Mouse (Mus musculus) frontal cortex, adult 2 months (tissue): ENCODE measurements around the gene Mydgf. TPM values are rescaled to one million over a fixed set of nuclear protein-coding genes. Genes with fewer than 3 reads are reported as not detected.
A peak's percentile ranks its signal among the peaks of the same experiment; 100 is the strongest.

Experiments
- DNase-seq, 2 experiments: peaks; one replicate each; pipeline ENCODE4 v3.0.0; 2022; ENCODE audit warnings: low spot score in 1 of 2; ENCODE audit errors: extremely low spot score in 1 of 2
- polyA plus RNA-seq: library from polyadenylated mRNA; depleted of rRNA; stranded (reverse); fragments of >200 nt; gene quantifications from 2 replicates; pipeline ENCODE4 v1.2.3, GENCODE M21; 2012

Mydgf gene
- polyA plus RNA-seq, 1 experiment: 43.1 TPM

- DNase-seq: no peak
Measured at GRCm38 (mm10) chr17:56194765-56195164, 11.0 kb upstream of the Mydgf start.

DNA sequence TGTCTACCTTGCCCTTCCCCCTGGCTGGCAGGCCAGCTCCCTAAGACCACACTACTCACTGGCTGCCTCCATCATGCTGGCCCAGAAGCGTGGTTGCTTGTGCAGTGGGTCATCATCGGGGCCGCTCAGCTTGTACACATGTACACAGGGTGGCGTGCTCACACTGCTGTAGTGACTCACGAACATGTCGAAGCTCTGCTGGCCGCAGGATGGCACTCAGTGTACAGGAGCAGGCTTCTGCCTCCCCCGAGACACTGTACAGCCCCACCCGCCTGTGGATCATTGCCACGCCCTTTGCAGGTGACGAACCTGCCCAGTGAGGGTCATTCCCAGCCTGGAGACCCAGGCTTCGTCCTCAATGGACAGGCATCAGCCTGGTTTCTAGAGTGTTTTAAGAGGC is 10.6 kb upstream of the Mydgf start:
- DNase-seq: no peak

GRCm38 (mm10) chr17:56191266-56191665 is 7.5 kb upstream of the Mydgf start:
- peak in 1 of 2 experiments; percentile 13 for DNase-seq

GRCm38 (mm10) chr17:56185281-56186141 is 1.8 kb upstream of the Mydgf start:
- DNase-seq: peak in 1 of 2 experiments; percentile 27

GRCm38 (mm10) chr17:56182975-56183657 is 604 bp downstream of the Mydgf start:
- DNase-seq: no peak

DNA sequence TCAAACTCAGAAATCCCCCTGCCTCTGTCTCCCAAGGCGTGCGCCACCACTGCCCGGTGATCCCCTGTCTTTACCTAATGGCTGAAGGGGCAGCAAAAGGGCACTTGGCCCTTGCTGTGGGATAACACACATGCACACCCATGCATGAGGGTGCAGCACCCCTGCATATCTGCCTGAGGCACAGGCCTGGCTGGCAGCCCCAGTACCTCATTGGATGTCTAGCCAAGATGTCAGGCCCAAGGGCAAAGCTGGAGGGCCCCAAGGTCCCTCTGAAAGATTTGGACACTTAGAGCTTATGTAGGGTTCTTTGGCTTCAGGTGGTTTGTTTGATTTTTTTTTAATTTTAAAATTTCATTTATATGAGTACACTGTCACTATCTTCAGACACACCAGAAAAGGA is 8.3 kb downstream of the Mydgf start:
- DNase-seq: no peak

- DNase-seq: no peak
Measured at GRCm38 (mm10) chr17:56173401-56174046, 10.2 kb downstream of the Mydgf start.

GRCm38 (mm10) chr17:56171881-56172280 is 11.8 kb downstream of the Mydgf start:
- DNase-seq: no peak

GRCm38 (mm10) chr17:56171456-56171855 is 12.3 kb downstream of the Mydgf start:
- no peak for DNase-seq

- no peak for DNase-seq
Measured at GRCm38 (mm10) chr17:56170636-56171035, 13.1 kb downstream of the Mydgf start.

DNA sequence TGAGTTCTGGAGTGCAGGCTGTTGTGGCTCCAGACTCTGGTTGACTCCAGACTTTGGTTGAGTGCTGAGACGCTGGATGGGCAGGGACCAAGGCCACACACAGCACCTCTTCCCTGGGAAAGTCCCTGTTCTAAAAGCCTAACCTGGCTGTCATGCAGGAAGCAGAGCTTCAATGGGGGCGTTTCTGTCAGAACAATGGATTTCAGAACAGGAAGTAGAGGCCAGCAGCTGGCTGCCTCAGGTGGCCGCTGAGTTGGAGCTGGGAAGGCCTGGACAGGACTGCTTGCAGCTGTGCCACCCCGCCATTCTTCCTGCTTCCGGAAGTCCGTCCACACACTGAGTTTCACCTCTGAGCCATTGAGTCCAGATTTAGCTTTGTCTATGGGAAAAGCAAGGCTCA is 13.9 kb downstream of the Mydgf start:
- no peak for DNase-seq

- DNase-seq: no peak
Measured at GRCm38 (mm10) chr17:56165671-56166070, 18.0 kb downstream of the Mydgf start.

- no peak for DNase-seq
Measured at GRCm38 (mm10) chr17:56164510-56164909, 19.2 kb downstream of the Mydgf start.

DNA sequence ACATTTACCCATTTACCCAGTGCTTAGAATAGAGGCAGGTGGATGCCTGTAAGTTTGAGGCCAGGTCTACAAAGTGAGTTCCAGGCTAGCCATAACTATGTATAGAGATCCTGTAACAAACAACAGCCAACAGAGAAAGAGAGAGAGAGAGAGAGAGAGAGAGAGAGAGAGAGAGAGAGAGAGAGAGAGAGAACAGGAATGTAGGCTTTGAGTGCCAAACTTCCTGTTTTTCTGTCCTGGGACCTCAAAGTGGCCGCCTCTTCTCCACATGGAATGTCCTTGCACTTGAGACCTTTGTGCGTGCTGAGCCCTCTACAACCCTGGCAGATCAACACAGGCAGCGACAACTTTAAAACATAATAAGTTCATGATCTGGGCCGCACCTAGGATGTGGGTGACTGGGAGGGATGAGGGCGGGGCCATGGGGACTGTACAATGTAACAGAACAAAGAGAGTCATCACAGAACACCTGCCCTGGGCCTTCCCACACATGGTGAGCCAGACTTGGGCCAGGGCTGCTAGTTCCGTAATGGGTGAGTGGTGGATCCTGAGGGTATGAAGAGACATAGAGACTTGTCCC is 20.1 kb downstream of the Mydgf start:
- DNase-seq: no peak

DNA sequence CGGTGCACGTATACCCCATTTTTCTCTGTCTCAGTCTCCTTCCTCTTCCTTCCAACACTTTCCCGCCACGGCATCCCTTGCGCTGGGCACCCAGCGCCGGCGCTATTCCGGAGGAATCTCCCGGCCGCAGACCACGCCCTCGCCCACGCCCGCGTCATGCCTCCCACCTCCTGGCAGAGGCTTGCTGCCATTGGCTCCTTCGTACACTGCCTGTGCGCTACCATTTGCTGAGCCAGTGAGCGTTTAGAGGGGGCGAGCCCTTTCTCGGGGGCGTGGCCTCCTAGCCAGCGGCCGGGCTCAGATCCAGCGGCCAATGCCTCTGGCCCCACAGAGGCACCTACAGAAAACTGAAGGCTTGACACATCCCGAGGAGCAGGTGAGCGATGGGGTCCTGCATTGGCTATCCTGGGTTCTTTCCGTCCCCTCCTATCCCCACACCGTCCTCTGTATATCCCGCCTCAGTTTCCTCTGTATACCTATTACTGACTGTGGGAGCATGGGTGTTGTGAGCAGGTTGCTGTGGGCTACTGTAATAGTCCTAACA is 21.4 kb downstream of the Mydgf start, which contains the start of gene Tnfaip8l1:
Tnfaip8l1 (plus strand) TSS at position 247 of the 544 bp plus-strand sequence.
- peak; percentile 93 to 97 for DNase-seq

DNA sequence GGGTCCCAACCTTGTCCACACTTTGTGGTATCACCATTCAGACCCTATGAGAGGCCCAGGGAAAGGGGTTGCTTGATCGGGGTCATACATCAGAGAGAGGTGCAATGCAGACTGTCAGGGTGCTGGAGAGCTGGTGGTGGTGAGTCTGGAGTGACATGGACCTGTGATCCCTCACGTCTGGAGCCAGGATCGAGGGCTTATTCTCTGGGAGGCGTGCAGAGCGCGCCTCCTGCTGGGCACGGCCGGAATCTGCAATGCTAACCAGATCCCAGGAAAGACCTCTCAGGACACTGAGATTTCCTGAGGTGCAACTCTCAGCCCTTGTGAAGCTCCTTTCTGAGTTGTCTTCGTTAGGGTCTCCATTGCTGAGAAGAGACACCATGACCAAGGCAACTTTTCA is 24.0 kb downstream of the Mydgf start:
- DNase-seq: peak in 1 of 2 experiments; percentile 80

GRCm38 (mm10) chr17:56153643-56154042 is 30.1 kb downstream of the Mydgf start:
- no peak for DNase-seq

- DNase-seq: no peak
Measured at GRCm38 (mm10) chr17:56149897-56150296, 33.8 kb downstream of the Mydgf start.

- no peak for DNase-seq
Measured at GRCm38 (mm10) chr17:56148790-56149618, 34.7 kb downstream of the Mydgf start.

GRCm38 (mm10) chr17:56148280-56148679 is 35.4 kb downstream of the Mydgf start:
- no peak for DNase-seq
